Mouse (Mus musculus) embryonic facial prominence, embryonic 12.5 days (tissue): ENCODE data around the gene Acyp2. TPM values are rescaled to one million over a fixed set of nuclear protein-coding genes. Genes with fewer than 3 reads are reported as not detected.

Experiments
- ATAC-seq: fragments of 200-750 bp; cut with Nextera tagmentation; 2 replicates; pipeline ENCODE4 v1.8.0; 2017; ENCODE audit not compliant: insufficient number of reproducible peaks, insufficient read depth, low FRiP score, low TSS enrichment
- H3K27ac ChIP-seq: fragments of 300-500 bp; sonication (generic); 2 replicates; pipeline ENCODE4 v1.5.1; 2016; ENCODE audit warnings: mild to moderate bottlenecking
- H3K27me3 ChIP-seq: fragments of 300-500 bp; sonication (generic); 2 replicates; pipeline ENCODE4 v1.6.1; 2016; ENCODE audit warnings: mild to moderate bottlenecking, moderate library complexity
- H3K36me3 ChIP-seq: fragments of 300-500 bp; sonication (generic); 2 replicates; pipeline ENCODE4 v1.6.1; 2016; ENCODE audit warnings: mild to moderate bottlenecking
- H3K4me1 ChIP-seq: fragments of 300-500 bp; sonication (generic); 2 replicates; pipeline ENCODE4 v1.6.1; 2016
- H3K4me2 ChIP-seq: fragments of 300-500 bp; sonication (generic); replicated peaks from 2 replicates; pipeline ENCODE4 v1.6.1; 2016; ENCODE audit warnings: mild to moderate bottlenecking, moderate library complexity
- H3K4me3 ChIP-seq: fragments of 300-500 bp; sonication (generic); 2 replicates; pipeline ENCODE4 v1.5.1; 2016; ENCODE audit warnings: mild to moderate bottlenecking
- H3K9ac ChIP-seq: fragments of 300-500 bp; sonication (generic); 2 replicates; pipeline ENCODE4 v1.6.1; 2016; ENCODE audit warnings: mild to moderate bottlenecking, moderate library complexity
- H3K9me3 ChIP-seq: fragments of 300-500 bp; sonication (generic); 2 replicates; pipeline ENCODE4 v1.6.1; 2016; ENCODE audit warnings: mild to moderate bottlenecking, moderate library complexity
- WGBS: fragments of 180-500 bp; shearing (Covaris S2); methylation state at CpG from one replicate; pipeline ENCODE4 v1.1.7; 2016; 5-methylcytosine and 5-hydroxymethylcytosine counted together
- polyA plus RNA-seq: library from polyadenylated mRNA; unstranded; fragments of >200 nt; fragmentation: Nextera tagmentation; extraction: Ambion mirVana; gene quantifications from 2 replicates; pipeline ENCODE4 v1.2.1, GENCODE M21; 2016

Acyp2 gene
- polyA plus RNA-seq, 1 experiment from 2014 or later: 8.1 TPM

DNA sequence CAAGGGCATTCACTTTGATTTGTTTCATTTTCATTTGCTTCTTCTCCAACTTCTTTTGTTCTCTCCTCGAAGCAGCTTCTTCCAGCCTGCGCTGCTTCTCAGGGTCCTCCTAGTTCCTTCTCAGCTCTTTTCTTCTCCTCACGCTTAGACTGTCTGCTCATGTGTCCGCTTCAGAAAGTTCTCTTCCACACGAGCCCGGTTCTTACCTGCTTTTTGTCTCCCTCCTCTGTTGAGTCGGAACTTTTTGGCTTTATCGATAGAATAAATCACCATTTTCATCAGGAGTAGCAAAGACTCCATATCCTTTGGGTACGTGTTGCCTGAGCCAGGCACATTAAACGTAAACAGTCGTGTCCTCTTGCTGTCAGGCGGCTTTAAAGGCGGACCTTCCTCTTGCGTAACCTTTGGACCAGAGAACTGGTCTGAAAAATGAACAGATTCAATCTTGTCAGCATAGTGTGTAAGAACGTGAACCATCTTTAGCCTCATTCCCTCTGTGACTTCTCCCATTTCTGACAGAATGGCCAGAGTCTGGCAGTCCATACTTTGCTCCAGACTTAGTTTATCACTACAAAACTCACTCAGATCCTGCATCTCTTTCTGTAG lies 76.5 kb downstream of the Acyp2 start:
- Histone ChIP-seq H3K27me3 (no peaks in the 10 kb centered on the region), H3K27ac (no peak overlapping the region), H3K9ac (no peak overlapping the region), H3K4me3 (no peak overlapping the region), H3K4me2 (no peak overlapping the region), H3K4me1 (no peaks in the 10 kb centered on the region), H3K9me3 (no peaks in the 10 kb centered on the region), H3K36me3 (no peaks in the 10 kb centered on the region)
- ATAC-seq: no peak
- 88% methylated on average over 15 of the region's 15 CpGs for WGBS

DNA sequence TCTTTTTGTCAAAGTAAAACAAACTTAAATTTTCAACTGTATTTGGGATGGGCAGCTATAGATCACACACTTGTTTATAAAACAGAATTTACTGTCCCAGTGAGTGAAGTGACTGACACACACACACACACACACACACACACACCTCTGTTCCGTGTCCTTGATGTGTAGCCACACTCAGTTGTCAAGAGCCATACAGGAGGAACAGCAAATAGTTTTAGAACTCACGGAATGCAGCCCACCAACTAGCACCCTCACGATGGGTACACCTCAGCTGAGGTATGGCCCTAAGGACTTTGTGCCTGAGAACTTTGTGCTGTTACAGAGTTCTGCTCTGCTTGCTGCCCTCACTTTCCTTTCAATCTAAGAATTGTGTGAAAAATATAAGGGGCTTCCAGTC lies 78.8 kb downstream of the Acyp2 start:
- Histone ChIP-seq H3K9me3 (no peaks in the 10 kb centered on the region), H3K4me3 (no peak overlapping the region), H3K27me3 (no peaks in the 10 kb centered on the region), H3K27ac (no peak overlapping the region), H3K4me2 (no peak overlapping the region), H3K36me3 (no peaks in the 10 kb centered on the region), H3K4me1 (no peaks in the 10 kb centered on the region), H3K9ac (no peak overlapping the region)
- no peak for ATAC-seq
- 83% methylated on average over 3 of the region's 3 CpGs for WGBS

GRCm38 (mm10) chr11:30560215-30560614 lies 89.2 kb downstream of the Acyp2 start:
- Histone ChIP-seq H3K4me2 (no peak overlapping the region), H3K4me1 (no peaks in the 10 kb centered on the region), H3K27me3 (no peaks in the 10 kb centered on the region), H3K9me3 (no peaks in the 10 kb centered on the region), H3K9ac (no peak overlapping the region), H3K4me3 (no peak overlapping the region), H3K27ac (no peak overlapping the region), H3K36me3 (no peaks in the 10 kb centered on the region)
- 79% methylated on average over 1 of the region's 1 CpGs for WGBS
- ATAC-seq: no peak

GRCm38 (mm10) chr11:30553408-30553807 lies 96.0 kb downstream of the Acyp2 start:
- no peak overlapping the region for H3K27ac ChIP-seq
- H3K36me3 ChIP-seq: no peaks in the 10 kb centered on the region
- no peak overlapping the region for H3K4me3 ChIP-seq
- no peak overlapping the region for H3K9ac ChIP-seq
- no peaks in the 10 kb centered on the region for H3K9me3 ChIP-seq
- WGBS: 100% methylated on average over 1 of the region's 1 CpGs
- H3K4me2 ChIP-seq: no peak overlapping the region
- no peaks in the 10 kb centered on the region for H3K4me1 ChIP-seq
- H3K27me3 ChIP-seq: no peaks in the 10 kb centered on the region
- no peak for ATAC-seq

DNA sequence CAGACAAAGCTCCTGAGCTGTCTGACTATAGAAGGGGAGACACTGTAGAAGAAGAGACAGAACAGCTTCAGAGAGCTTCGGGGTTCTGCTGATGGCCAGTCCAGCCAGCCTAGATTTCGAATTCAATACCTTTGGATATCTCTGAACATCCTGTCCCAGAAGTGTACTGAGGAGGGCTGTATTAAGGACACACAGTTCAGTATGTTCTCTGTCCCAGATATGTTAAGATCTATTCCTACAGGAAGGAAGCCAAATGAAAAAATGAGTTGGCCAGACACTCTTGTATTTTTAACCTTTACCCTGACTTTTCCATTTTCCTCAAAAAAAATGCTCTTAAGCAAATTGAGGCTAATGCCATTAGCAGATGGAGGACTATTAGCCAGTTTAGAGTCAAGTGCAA lies 132.3 kb downstream of the Acyp2 start:
- no peak for ATAC-seq
- no peak overlapping the region for H3K4me3 ChIP-seq
- WGBS: 76% methylated on average over 2 of the region's 2 CpGs
- H3K9ac ChIP-seq: no peak overlapping the region
- no peaks in the 10 kb centered on the region for H3K9me3 ChIP-seq
- H3K4me2 ChIP-seq: no peak overlapping the region
- no peaks in the 10 kb centered on the region for H3K4me1 ChIP-seq
- H3K27me3 ChIP-seq: no peaks in the 10 kb centered on the region
- no peaks in the 10 kb centered on the region for H3K36me3 ChIP-seq
- H3K27ac ChIP-seq: no peak overlapping the region

- H3K9me3 ChIP-seq: no peaks in the 10 kb centered on the region
- H3K4me3 ChIP-seq: no peak overlapping the region
- whole genome bisulfite sequencing: 89% methylated on average over 4 of the region's 4 CpGs
- no peak overlapping the region for H3K4me2 ChIP-seq
- H3K36me3 ChIP-seq: no peaks in the 10 kb centered on the region
- H3K27me3 ChIP-seq: no peaks in the 10 kb centered on the region
- no peaks in the 10 kb centered on the region for H3K4me1 ChIP-seq
- no peak overlapping the region for H3K27ac ChIP-seq
- ATAC-seq: no peak
- H3K9ac ChIP-seq: no peak overlapping the region
These were observed 141.2 kb downstream of the Acyp2 start for GRCm38 (mm10) chr11:30508178-30508577.

DNA sequence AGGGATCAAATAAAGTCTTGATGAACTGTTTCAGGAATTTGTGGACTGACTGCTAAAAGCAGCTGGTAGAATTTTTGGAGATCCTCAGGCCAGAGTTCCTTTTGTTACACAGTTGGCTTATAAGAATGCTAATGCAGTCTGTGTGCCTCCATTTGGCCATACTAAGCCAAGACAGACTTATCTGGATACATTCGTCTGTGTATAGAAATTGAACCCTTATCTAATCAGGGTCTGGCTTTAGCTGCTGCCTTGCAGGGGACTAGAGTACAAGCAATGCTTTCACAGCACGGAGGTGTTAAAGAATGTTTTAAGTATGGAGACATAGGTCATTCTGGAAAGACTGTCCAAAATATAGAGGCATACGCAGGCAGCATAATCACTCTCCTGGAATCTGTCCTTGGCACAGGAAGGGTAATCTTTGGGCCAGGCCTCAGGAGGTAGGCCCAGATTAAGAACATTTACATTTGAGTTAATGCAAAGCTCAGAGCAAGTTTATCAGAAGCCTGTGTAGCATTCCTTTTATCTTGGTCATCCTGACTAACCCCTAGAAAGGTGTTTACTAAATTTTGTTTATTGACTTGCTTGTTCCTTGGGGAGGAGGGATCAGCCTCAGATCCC lies 150.5 kb downstream of the Acyp2 start:
- Histone ChIP-seq H3K9me3 (no peaks in the 10 kb centered on the region), H3K36me3 (no peaks in the 10 kb centered on the region), H3K9ac (no peak overlapping the region), H3K4me2 (no peak overlapping the region), H3K4me1 (no peaks in the 10 kb centered on the region), H3K27me3 (no peaks in the 10 kb centered on the region), H3K27ac (no peak overlapping the region), H3K4me3 (no peak overlapping the region)
- WGBS: 73% methylated on average over 3 of the region's 3 CpGs
- no peak for ATAC-seq

GRCm38 (mm10) chr11:30497151-30497550 lies 152.2 kb downstream of the Acyp2 start:
- ATAC-seq: no peak

DNA sequence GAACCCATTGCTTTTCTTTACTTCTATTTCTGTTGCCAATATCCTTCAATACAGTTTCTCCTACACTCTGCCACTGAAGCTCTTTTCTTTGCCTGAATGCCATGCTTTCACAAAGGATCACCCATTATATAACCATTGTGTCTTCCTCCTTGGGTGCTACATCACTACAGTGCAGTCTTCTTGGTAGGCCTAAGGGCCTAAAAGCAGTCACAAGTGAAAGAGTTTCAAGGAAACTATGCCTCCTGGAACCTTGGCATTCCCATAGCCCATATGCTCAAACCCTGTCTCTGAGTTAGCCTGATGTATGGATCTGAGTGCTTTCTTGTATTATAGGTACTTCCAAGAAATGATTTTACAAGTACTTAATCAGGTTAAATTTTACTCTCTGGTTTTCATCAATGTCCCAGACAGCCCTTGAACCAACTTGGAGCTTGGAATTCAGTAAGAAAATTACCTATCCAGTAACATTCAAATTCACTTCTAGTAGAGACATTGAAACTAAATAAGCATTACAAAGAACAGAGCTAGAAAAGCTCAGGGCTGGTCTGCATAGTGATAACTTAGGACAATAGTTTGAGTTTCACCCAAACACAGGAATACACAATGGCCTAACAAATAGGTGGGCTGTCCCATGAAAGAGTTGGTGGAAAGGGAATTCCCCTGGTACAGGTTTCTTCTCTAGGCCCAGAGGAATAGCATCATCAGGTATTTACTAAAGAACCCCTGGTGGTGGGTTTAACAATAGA lies 157.7 kb downstream of the Acyp2 start:
- H3K4me3 ChIP-seq: no peak overlapping the region
- no peaks in the 10 kb centered on the region for H3K4me1 ChIP-seq
- H3K27me3 ChIP-seq: no peaks in the 10 kb centered on the region
- no peak overlapping the region for H3K4me2 ChIP-seq
- no peak overlapping the region for H3K27ac ChIP-seq
- H3K9ac ChIP-seq: no peak overlapping the region
- no peaks in the 10 kb centered on the region for H3K9me3 ChIP-seq
- ATAC-seq: no peak
- no peaks in the 10 kb centered on the region for H3K36me3 ChIP-seq

More at GRCm38 (mm10) chr11:30497151-30497550, 152.2 kb downstream of the Acyp2 start:
- Histone ChIP-seq H3K9me3 (no peaks in the 10 kb centered on the region), H3K27me3 (no peaks in the 10 kb centered on the region), H3K4me2 (no peak overlapping the region), H3K27ac (no peak overlapping the region), H3K36me3 (no peaks in the 10 kb centered on the region), H3K9ac (no peak overlapping the region), H3K4me1 (no peaks in the 10 kb centered on the region), H3K4me3 (no peak overlapping the region)
- WGBS: 52% methylated on average over 2 of the region's 2 CpGs

GRCm38 (mm10) chr11:30488183-30488582 lies 161.2 kb downstream of the Acyp2 start:
- Histone ChIP-seq H3K9ac (no peak overlapping the region), H3K27ac (no peak overlapping the region), H3K4me2 (no peak overlapping the region), H3K27me3 (no peaks in the 10 kb centered on the region), H3K4me3 (no peak overlapping the region), H3K9me3 (no peaks in the 10 kb centered on the region), H3K4me1 (no peaks in the 10 kb centered on the region), H3K36me3 (no peaks in the 10 kb centered on the region)
- no peak for ATAC-seq
- WGBS: 80% methylated on average over 10 of the region's 10 CpGs

DNA sequence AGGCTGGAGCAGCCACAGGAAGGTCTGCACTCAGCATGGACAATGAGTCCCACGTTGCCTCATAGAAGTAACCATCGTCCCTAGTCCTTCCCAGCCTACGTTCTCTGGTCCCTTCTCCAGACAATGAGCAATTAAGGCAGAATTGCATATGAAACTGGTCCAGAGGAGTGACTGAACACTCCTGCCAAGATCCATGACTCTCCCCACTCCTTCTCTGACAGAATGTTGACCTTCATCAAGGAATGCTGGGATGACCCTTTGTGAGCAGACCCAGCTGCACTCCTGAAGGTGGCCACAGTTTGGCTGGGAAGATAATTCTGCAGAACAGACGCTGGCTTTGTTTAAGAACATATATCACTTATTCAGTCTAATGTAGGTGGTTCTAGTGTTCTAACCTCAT lies 166.1 kb downstream of the Acyp2 start:
- Histone ChIP-seq H3K4me2 (no peak overlapping the region), H3K27ac (no peak overlapping the region), H3K36me3 (no peaks in the 10 kb centered on the region), H3K9ac (no peak overlapping the region), H3K9me3 (no peaks in the 10 kb centered on the region), H3K4me1 (no peaks in the 10 kb centered on the region), H3K27me3 (no peaks in the 10 kb centered on the region), H3K4me3 (no peak overlapping the region)
- no peak for ATAC-seq
- WGBS: 83% methylated on average over 4 of the region's 4 CpGs
